Mouse (Mus musculus): ENCODE data around the gene Ammecr1.

Gene Ammecr1

DNA sequence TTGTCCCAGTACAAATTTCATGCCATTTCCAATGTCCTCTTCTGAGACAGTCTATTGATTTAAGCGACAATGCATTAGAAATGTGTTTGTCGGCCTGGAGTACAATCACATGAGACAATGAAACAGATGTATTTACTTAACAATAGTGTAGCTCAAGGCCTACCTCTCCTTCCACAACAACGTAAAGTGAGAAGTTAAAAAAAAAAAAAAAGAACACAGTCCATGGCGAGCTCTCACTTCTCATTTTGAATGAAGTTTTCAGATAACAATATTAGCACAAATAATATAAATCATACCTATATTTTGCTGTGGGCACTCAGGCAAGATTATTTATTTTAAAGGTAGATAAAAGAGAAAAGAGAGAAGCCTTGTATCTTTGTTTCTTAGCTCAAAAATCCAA, 49.8 kb downstream of the Ammecr1 start:
- no peak for DNase-seq (ENCODE audit: low read depth)

DNA sequence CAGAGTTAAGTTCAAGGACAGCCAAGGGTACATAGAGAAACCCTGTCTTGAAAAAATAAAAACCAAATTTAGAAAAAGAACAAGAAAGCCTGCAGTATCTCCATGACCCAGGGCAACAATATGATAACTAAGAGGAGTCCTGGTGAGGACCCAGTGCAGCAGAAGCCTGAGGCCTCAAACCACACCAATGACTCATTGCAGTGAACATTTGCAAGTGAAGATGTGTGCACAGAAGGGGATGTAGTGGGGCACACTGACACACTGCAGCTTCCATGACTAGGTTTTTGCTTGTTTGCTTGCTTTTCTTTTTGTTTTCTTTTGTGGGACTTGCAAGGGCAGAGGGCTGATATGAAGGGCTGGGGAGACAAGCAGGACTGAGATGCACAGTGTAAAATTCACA, 52.3 kb downstream of the Ammecr1 start:
- DNase-seq (ENCODE audit: low read depth), result no peak

DNA sequence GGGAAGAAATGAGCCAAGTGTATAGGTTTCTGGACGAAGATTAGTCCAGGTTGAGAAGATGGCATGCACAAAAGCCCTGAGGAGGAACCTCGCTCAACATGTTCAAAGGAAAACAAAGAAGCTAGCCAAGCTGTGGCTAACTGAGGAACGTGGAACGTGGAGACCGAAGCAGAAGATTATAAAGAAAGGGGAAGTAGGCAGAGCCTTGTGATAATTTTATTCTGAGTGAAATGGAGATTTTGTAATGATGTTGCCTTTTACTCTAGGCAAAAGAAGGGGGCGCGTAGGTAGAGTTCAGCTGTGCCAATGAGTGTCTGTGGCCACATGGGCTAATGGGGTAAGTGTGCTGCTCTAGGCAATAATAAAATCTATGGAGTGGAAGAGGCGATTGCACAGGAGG, 62.7 kb downstream of the Ammecr1 start:
- no peak for DNase-seq (ENCODE audit: low read depth)

DNA sequence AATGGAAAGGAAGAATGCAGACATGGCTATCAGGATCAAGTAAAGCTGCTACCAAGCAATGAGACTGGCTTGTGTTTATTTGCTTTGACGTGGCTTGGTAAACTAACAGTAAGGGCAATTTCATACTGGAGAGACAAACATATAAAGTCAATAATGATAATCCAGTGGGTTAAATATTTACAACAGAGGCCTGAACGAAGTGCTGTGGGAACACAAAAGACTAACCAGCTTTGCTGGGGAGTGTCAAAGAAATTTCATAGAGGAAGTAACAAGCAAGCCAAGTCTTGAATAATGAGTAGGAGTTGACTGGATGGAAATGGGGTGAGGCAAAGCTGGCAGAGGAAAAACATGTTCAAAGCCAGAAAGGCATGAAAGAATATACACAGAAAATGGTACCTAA, 63.9 kb downstream of the Ammecr1 start:
- DNase-seq (ENCODE audit: low read depth), result no peak

DNA sequence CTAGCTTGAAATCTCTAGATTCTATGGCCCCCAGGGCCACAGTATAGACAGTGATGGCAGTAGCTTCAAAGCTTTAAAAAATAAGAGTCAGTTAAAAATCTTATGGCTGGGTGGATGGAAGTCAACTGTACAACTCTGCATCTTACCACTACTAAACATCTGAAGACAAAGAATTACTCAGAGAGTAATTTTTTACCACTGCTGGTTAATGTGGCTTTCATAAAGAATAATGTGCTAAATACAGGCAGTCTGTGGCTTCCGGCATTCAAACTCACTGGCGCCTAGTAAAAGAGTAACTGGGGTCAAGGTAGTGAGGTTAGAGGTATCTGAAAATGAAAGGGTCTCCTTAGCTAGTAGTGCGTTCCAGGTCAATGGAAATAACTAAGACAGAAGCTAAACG, 64.6 kb downstream of the Ammecr1 start:
- DNase-seq (ENCODE audit: low read depth), result no peak

DNA sequence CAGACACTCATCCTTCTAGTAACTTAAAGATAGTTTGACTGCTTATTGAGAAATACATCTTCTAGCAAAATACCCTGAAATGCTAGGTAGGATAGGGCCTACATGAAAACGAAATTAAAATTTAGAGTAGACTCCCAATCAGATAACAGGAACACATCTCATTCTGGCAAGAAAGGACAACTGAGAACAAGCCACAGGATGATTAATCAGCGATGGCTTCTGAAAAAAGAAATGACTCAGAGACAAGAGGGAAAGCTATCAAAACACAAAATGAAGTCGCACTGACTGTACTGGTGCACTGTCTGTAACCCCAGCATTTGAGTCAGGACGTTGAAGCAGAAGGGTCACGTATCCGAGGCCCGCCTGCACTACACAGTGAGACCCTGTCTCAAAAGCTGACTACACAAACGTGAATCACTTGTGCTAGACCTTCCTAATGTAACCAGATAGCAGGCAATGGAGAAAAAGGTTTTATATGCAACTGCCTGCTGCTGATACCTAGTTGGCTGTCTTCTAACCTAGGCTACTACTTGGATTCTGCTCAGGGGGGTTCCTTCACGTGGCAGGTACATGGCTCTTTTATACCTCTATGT, 68.1 kb downstream of the Ammecr1 start:
- DNase-seq (ENCODE audit: low read depth), result no peak

DNA sequence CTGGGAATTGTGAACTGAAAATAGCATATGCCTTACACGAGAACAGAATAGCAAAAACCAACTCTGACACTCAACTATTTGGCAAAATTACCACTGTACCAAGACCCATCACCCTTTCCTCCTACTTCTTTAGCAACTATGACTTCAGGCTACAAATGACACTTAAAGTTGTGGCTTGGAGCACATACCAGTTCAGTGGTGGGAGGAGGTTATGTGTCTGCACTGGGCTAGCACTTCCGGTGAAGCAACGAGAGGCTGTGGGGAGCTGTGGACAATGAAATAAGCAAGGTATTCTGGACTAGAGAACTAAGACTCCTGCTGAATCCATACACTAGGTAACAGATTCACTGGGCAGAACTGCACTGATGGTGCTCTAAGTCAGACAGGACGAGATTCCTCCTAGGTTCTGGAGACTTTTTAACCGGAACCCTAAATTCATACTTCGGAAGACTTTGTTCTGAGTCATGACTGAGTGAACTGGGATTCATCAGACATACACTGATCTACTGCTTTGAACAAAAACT, 69.0 kb downstream of the Ammecr1 start:
- DNase-seq (ENCODE audit: low read depth), result no peak

DNA sequence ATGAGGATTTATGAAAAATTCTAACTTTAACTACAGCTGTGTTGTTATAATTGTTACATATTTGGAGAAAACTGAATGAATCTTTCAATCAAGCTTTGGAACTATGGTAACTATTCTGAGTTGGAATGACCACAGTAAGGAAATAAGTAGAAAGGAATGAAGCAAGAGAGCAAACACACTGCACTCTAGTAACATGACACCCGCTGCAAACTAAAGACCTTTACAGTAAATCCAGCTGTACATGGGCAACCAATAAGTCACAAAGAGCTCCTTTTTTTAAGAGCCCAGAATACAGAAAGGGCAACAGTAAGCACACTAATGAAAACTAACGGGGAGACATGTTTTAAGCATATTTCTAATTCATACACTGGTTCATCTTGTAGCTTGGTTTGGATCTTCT, 71.2 kb downstream of the Ammecr1 start:
- DNase-seq (ENCODE audit: low read depth), result no peak

DNA sequence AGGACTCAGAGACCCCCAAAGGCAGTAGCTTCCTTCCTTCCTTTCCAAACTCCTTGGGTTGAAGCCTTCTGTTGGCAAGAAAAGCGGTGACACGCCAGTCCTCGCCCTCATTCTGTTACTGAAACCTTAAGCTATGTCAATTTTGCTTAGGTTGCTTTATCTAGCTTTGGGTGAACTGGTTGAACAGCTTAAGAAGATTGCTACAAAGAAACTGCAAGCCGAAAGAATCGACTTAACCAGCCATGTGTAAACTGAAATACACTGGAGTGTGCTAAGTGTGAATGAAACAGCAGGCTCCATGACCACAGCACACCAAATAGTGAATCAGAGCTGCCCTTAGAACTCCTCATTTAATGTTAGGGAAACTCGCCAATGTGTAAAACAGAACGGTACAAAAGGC, 80.6 kb downstream of the Ammecr1 start:
- no peak for DNase-seq (ENCODE audit: low read depth)

DNA sequence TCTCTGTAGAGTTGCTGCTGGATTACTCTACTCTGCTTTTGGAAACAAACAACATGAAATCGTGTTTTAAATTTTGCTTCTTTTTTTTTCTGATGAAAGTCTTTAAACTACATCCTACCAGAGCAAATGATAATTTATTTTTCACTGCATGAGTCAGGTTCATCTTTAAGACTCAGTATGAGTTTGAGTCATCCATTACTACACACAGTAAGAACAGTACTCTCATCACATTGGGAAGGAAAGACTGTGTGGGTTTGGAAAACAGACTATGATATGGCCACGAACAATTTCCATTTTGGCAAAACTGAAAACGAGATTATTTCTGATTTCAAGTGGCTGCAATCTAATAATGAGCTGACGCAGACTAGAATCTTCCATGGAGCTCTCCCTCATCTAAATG, 82.9 kb downstream of the Ammecr1 start:
- DNase-seq (ENCODE audit: low read depth), result no peak

DNA sequence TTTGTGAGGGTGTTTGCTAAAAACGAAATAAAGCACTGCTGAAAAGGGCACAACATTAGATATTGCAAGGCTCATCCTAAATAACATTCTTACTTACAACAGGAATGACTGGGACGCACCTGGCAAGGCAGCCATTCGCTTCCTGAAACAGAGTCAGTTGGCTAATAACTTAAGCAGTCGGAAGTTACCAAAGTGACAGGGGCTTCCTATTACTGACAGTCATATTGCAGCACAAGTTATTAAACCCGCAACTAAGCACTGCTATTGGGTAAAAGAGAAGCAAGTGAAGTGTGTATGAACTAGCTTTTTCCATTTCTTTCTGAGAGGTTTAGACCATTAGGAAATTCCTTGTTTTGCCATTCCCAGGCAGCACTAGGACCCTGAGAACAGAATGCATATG, 84.3 kb downstream of the Ammecr1 start:
- no peak for DNase-seq (ENCODE audit: low read depth)

DNA sequence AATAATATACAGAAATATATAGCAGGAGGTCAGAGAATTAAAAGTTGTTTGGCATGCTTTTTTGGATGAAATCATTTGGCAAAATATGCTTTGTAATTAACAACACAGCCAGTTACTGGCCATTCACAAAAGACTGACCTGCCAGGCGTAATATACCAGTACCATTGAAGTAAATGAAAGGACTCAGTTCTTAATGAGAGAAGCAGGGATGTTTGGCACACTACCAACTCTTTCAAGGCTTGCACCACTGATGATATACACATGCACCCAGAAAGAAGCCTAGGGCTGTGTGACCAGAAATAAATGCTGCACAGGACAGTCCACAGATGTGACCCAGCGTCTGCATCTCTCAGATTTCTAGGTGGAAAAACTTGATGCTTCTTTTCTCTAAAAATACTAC, 96.7 kb downstream of the Ammecr1 start:
- no peak for DNase-seq (ENCODE audit: low read depth)

DNA sequence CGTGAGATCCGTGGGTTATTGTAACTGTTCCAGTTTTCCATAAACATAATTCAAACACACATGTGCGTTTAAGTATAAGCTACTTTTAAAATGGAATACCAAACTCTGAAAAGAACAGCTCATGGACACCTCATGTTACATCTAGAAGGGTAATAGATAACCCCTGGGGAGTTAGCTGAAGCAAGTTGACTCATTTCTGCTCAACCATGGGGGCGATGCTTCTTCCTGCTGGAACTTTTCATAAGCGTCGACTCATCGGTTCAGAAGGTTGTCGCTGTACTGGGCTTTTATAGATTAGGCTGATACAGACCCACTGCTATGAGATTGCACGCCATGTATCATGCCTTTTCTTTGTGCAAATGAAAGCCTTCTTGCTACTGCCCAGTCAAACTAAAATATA, 118.5 kb downstream of the Ammecr1 start:
- no peak for DNase-seq (ENCODE audit: low read depth)

DNA sequence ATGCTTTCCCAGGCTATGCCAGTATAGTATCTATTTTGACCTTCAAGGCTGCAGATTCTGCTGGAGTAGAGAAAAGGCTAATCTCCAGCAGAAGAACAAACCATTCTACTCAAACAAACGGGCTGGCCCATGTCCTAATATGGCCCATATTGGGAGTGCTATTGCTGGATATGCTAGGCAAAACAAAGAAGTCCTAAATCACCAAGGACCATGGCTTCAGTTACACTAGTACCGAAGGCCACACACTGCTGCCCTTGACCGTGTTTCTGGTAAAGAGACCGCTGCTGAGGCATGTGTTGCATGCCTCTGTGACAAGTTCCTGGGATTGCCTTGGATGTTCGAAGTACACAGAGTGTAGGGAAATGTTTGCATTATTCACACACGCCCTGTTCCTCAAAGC, 120.3 kb downstream of the Ammecr1 start:
- DNase-seq (ENCODE audit: low read depth), result no peak

DNA sequence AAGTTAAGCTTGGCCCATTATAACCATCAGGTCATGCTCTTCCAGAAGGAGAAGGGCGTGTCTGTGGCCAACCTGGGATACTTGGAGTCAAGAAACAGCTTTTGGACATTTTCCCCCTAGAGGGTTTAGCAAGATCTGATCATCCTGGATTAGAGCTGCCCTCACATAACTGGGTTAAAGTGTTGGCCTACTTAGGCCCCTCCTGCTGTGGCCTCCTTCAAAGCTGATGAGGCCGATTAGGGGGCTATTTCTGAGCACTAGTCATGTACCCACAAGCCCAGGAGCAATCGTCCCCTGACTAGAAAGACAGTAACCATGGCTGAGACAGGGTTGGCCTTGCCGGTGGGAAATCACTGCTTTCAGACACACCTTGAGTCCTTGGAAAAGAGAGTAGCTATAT, 124.6 kb downstream of the Ammecr1 start:
- DNase-seq (ENCODE audit: low read depth), result no peak

DNA sequence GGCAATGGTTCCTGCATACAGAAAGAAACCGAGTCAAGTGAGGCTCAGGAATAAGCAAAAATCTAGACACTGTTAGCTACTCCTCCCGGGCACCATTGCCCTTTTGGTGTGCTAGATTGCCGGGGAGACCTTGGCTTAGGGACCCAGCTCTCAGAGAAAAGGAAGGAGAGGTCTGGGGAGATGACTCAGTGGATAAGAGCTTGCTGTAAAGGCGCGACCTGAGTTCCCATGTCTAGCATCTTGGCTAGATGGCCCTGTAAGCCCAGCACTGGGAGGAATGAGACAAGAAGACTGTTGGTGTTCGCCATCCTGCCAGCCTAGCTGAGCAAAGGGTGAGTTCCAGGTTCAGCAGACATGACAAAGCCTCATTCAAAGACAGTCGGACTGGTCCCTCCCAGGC, 127.1 kb downstream of the Ammecr1 start:
- no peak for DNase-seq (ENCODE audit: low read depth)

DNA sequence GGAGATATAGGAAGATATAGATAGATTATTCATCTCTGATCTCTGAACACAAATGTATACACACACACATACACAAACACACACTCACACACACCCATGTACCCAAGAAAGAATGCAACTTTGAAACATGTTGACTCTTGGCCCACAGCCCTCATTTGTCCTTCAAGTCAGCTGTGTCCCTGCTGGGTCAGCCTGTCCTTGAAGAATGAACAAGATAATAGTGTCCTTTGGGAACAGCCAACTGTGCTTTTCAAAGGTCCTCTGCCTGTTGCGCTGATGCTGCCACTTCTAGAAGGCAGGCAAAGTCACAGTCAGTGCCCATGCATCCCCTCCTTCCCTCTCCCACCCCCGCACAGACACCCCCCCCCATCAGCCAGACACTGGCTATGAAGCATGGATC, 127.7 kb downstream of the Ammecr1 start:
- DNase-seq (ENCODE audit: low read depth), result no peak

DNA sequence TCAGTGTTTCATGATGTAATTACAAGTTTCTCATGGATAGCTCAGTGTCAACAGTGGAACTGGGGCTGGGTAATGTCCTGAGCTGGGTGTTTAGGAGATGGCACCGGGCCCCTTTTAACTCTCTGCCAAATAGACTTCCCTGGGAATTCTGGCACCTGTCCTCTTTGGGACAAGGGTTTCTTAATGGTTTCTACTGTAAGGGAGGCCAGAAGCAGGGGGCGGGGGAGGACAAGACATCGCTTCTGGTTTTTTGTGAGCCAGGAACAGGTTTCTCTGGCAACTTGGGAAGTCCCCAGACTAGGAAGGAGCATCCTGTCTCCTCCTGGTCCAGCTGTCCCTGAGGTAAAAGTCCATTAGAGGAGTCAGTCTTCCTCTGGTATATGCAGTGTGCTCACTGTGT, 129.2 kb downstream of the Ammecr1 start:
- DNase-seq (ENCODE audit: low read depth), result no peak

DNA sequence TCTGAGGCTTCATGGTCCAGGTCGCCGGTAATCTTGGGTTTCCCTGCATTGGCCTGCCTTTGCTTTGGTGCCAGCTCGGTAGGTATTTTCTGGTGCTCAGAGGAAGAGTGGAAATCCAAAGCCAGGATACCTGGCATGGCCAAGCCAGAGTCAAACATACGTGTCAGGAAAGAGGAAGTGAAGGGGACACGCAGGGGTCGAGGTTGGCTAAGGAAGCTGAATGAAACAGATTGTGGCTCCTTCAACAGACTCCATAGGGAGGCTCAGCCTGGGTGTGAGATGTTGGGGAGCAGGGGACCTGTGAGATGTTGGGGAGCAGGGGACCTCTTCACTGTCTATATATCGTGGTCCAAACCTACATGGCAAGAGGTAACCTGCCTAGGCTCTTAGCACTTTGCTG, 130.1 kb downstream of the Ammecr1 start:
- no peak for DNase-seq (ENCODE audit: low read depth)

DNA sequence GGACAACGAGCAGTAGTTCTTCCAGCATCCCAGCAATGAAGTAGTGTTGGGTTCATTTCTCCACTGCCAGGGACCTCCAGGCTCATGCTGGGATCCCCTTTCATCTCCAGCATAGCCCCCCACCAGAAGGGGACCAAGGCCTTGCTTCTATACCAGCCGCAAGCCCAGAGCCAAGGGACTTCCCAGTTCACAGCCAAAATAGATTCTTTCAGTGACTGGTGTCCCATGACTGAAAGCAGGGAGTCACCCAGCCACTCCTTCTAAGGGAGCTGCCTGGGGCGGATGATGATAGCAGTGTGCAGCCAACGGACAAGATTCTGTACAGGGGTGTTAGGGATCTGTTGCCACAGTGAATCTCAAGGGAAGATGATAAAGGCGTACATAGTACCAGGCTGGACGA, 131.7 kb downstream of the Ammecr1 start:
- no peak for DNase-seq (ENCODE audit: low read depth)

DNA sequence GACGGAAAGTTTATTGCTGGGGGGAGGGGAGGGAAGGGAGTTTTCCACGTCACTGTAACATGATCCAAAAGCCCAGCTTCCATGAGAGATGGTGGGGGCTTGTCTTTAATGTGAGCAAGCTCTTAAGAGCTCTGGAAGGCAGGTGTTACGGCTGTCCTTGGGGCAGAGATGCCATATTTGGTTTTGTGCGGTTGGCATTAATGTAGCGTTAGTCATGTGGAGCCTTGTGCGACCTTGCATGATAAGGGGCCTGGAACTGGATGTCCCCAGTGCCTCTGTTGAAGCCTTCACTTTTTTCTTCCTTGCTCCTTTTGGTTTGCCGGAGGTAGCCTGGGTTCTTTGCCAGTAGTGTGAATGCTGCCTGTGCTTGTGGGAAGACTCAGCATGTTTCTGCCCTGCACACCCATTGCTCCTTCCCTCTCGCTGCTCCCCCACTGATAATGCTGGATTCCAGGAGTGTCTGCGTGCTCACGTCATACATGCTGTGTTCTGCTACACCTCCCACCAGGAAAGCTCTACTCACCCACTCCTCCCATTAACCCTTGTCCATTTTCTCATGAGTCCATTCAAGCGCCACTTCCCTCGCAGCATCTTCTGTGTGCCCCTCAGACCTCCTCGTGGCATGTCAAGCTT, 133.2 kb downstream of the Ammecr1 start:
- DNase-seq (ENCODE audit: low read depth), result no peak

DNA sequence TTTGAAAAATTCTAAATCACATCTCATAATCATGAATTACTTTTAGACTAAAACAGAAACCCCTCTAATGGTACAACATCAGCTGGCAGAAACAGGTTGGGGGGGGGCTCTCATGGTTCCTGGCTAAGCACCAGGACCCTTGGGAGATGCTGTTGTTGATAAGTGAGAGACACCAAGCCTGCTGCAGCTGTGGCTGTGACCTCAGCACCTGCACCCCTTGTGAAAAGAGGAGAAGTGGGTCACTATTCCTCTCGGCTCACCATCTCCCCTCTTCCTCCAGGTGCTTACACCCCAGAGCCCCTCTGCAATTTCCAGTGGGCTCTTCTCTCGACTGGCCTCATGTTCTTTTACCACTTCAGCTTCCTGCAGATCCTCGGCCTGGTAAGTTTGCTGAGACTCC, 134.3 kb downstream of the Ammecr1 start:
- DNase-seq (ENCODE audit: low read depth), result no peak

DNA sequence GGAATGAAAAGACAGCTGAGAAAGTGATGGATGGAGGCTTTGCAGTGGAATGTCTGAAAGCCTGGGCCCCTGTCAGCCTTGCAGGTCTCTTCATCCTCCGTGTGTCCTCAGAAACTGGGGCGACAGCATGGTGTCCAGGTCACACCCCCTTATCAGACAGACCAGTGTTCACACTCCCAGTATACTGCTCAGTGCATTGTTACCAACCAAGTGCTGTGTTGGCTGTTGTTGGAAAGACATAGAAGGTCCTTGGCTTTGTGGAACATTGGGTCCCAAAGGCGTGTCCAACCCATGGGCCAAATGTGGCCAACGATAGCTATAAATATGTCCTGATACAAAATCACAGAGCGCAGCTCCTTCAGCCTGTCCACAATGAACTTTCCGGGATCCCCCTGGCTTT, 136.0 kb downstream of the Ammecr1 start:
- DNase-seq (ENCODE audit: low read depth), result no peak

DNA sequence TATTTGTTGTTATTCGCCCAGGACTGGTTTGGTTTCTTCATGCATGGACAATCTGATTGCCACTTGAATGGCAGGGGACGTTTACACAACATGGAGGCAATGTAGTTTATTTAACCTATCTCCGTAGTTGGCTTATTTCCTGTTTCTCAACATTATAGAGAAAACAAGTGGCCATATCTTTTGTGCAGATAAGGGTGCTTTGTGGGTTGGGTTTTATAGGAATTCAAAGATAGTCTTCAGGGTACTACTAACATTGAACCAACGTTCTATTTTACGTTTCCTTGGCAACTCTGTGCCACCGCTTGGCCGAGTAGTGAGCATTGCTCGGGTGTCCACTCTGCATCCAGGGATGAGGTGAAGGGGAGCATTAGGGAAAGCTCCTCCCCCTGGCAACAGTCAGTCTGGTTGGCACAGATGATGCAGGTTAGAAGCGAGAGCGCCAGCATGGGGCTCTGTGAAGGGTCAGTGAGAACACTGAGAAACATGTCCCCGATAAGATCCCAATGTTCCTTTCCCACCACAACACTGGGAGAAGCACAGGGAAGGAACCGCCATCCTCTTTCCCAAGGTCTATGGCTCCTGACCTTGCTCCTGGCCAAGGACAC, 136.6 kb downstream of the Ammecr1 start:
- DNase-seq (ENCODE audit: low read depth), result no peak

All from c-Kit-positive CD71-positive TER-119-negative erythroid progenitor cells, embryonic 14.5 days (primary cell).